Mouse (Mus musculus) CH12.LX (cell line): ENCODE measurements at regions not wholly inside any gene's neighbourhood (a gene's known extent, or its start where the extent isn't known, plus 50 kb on each side); places are given as distances from the start of the nearest gene placed in this dataset.

Experiments used
- BHLHE40 ChIP-seq: IDR thresholded peaks from 2 replicates; pipeline ENCODE4 v1.6.1; 2011; ENCODE audit warnings: mild to moderate bottlenecking, low read depth, low read length, improper control_type of control experiment
- CHD1 ChIP-seq: IDR thresholded peaks from 2 replicates; pipeline ENCODE4 v1.6.1; 2012; ENCODE audit warnings: low read depth, low read length, improper control_type of control experiment, inconsistent platforms
- CTCF ChIP-seq, 2 experiments: IDR thresholded peaks in 1 of 2; conservative IDR thresholded peaks in 1 of 2; 2 replicates each; pipeline ENCODE4 v1.5.1; 2011 to 2012; ENCODE audit warnings: low read depth in 2 of 2, low read length in 2 of 2, improper control_type of control experiment in 1 of 2, inconsistent platforms in 1 of 2, mild to moderate bottlenecking in 1 of 2, moderate library complexity in 1 of 2
- EP300 ChIP-seq: IDR thresholded peaks from 2 replicates; pipeline ENCODE4 v1.6.1; 2011; ENCODE audit warnings: low read length, improper control_type of control experiment
- KAT2A ChIP-seq: IDR thresholded peaks from 2 replicates; pipeline ENCODE4 v1.6.1; 2012; ENCODE audit warnings: low read length, improper control_type of control experiment, inconsistent platforms; ENCODE audit not compliant: insufficient replicate concordance
- MAX ChIP-seq: IDR thresholded peaks from 2 replicates; pipeline ENCODE4 v1.6.1; 2011; ENCODE audit warnings: low read length, improper control_type of control experiment
- MXI1 ChIP-seq: IDR thresholded peaks from 2 replicates; pipeline ENCODE4 v1.6.1; 2011; ENCODE audit warnings: mild to moderate bottlenecking, low read depth, low read length, improper control_type of control experiment
- POLR2A ChIP-seq: IDR thresholded peaks from 2 replicates; pipeline ENCODE4 v1.6.1; 2011; ENCODE audit warnings: low read depth, mild to moderate bottlenecking, improper control_type of control experiment, low read length
- POLR2AphosphoS2 ChIP-seq: IDR thresholded peaks from 2 replicates; pipeline ENCODE4 v1.6.1; 2011; ENCODE audit warnings: low read depth, low read length, improper control_type of control experiment
- TBP ChIP-seq: conservative IDR thresholded peaks from 2 replicates; pipeline ENCODE4 v1.6.1; 2011; ENCODE audit warnings: low read depth, low read length, improper control_type of control experiment
- ZC3H11A ChIP-seq: IDR thresholded peaks from 2 replicates; pipeline ENCODE4 v1.6.1; 2012; ENCODE audit warnings: low read depth, mild to moderate bottlenecking, inconsistent platforms, low read length, improper control_type of control experiment
- ZNF384 ChIP-seq: IDR thresholded peaks from 2 replicates; pipeline ENCODE4 v1.6.1; 2012; ENCODE audit warnings: low read depth, low read length, improper control_type of control experiment, inconsistent platforms

- TF ChIP-seq BHLHE40 (no peak), POLR2A (no peak), POLR2AphosphoS2 (no peak), MAX (no peak), MXI1 (no peak), EP300 (no peak), CTCF (conservative IDR thresholded peaks at IDR 0.05 in 1 of 2, IDR thresholded peaks at IDR 0.05 in 1 of 2; ENCODE audit: low read depth in 2 of 2, low read length in 2 of 2) (no peak), ZNF384 (no peak), KAT2A (no peak), ZC3H11A (no peak), TBP (no peak), CHD1 (no peak)
These were observed 91.7 kb upstream of the Nrsn1 start for GRCm38 (mm10) chr13:25361850-25362626.
